17 mouse cellular contexts compared by ENCODE assay signal in genomic region chr1:135449876-135450275, GRCm38 (mm10).
"Had no signal": no experiment of that assay in that cellular context is flagged by ENCODE, and none has a peak within 500 bp of the region (broad histone marks: within the 10 kb centered on the region; RNA-seq: fewer than 3 reads in every experiment).

No protein-coding gene starts in this region.

- H3K9me3 ChIP-seq: megakaryocyte, embryonic 14.5 days; midbrain, embryonic 12.5 days; neural tube, embryonic 13.5 days; neural tube, embryonic 15.5 days; stomach, embryonic 15.5 days had no signal

- DNase-seq: lung, adult 18-20 months; lung, embryonic 14.5 days; lung, postnatal 10 days; lung, postnatal 36 days; midbrain, embryonic 14.5 days; thymus, adult 2 months; thymus, postnatal 25 days; thymus, postnatal 4 days had no signal

- H3K4me3 ChIP-seq: megakaryocyte, embryonic 14.5 days; midbrain, embryonic 12.5 days; myocyte; neural tube, embryonic 13.5 days; neural tube, embryonic 15.5 days; stomach, embryonic 15.5 days had no signal

- H3K4me2 ChIP-seq: lung, embryonic 14.5 days; midbrain, embryonic 12.5 days; neural tube, embryonic 13.5 days; neural tube, embryonic 15.5 days; stomach, embryonic 15.5 days had no signal

- H3K27ac ChIP-seq: liver, embryonic 14.5 days; macrophage; midbrain, embryonic 12.5 days; neural tube, embryonic 13.5 days; neural tube, embryonic 15.5 days; stomach, embryonic 15.5 days; stomach, postnatal 0 days had no signal

- H3K4me1 ChIP-seq: midbrain, embryonic 12.5 days; neural tube, embryonic 13.5 days; neural tube, embryonic 15.5 days; stomach, embryonic 15.5 days had no signal

- H3K9ac ChIP-seq: liver, embryonic 14.5 days; lung, embryonic 14.5 days; midbrain, embryonic 12.5 days; neural tube, embryonic 13.5 days; neural tube, embryonic 15.5 days; stomach, embryonic 15.5 days had no signal

- H3K27me3 ChIP-seq: megakaryocyte, embryonic 14.5 days; midbrain, embryonic 12.5 days; neural tube, embryonic 13.5 days; neural tube, embryonic 15.5 days; stomach, embryonic 15.5 days had no signal
